Mouse (Mus musculus) intestine, embryonic 14.5 days (tissue): ENCODE data around the gene Schip1. TPM values are rescaled to one million over a fixed set of nuclear protein-coding genes. Genes with fewer than 3 reads are reported as not detected.

ENCODE experiments used
- ATAC-seq: fragments of 200-750 bp; cut with Nextera tagmentation; replicated peaks from 2 replicates; pipeline ENCODE4 v1.8.0; 2017; ENCODE audit warnings: low read depth, moderate number of reproducible peaks, moderate TSS enrichment, moderate library complexity; ENCODE audit not compliant: low FRiP score, low TSS enrichment
- DNase-seq: peaks from one replicate; pipeline ENCODE4 v3.0.0-alpha.2; 2018; ENCODE audit warnings: low spot score
- H3K27ac ChIP-seq: fragments of 300-500 bp; sonication (generic); 2 replicates; pipeline ENCODE4 v1.5.1; 2014; ENCODE audit warnings: low read depth, mild to moderate bottlenecking, control low read depth
- H3K27me3 ChIP-seq: fragments of 300-500 bp; sonication (generic); replicated peaks from 2 replicates; pipeline ENCODE4 v1.6.1; 2014; ENCODE audit warnings: low read length, control low read depth; ENCODE audit not compliant: control insufficient read depth, insufficient read depth
- H3K36me3 ChIP-seq: fragments of 300-500 bp; sonication (generic); 2 replicates; pipeline ENCODE4 v1.6.1; 2014; ENCODE audit warnings: low read length, control low read depth; ENCODE audit not compliant: control insufficient read depth, insufficient read depth
- H3K4me1 ChIP-seq: fragments of 300-500 bp; sonication (generic); replicated peaks from 2 replicates; pipeline ENCODE4 v1.6.1; 2014; ENCODE audit warnings: low read length, control low read depth, mixed read lengths; ENCODE audit not compliant: control insufficient read depth, insufficient read depth
- H3K4me2 ChIP-seq: fragments of 300-500 bp; sonication (generic); 2 replicates; pipeline ENCODE4 v1.6.1; 2014; ENCODE audit warnings: low read length
- H3K4me3 ChIP-seq: fragments of 300-500 bp; sonication (generic); 2 replicates; pipeline ENCODE4 v1.5.1; 2014; ENCODE audit warnings: low read depth, low read length, control low read depth, mixed read lengths
- H3K9ac ChIP-seq: fragments of 300-500 bp; sonication (generic); 2 replicates; pipeline ENCODE4 v1.6.1; 2014; ENCODE audit warnings: mild to moderate bottlenecking, low read length
- H3K9me3 ChIP-seq: fragments of 300-500 bp; sonication (generic); 2 replicates; pipeline ENCODE4 v1.6.1; 2016; ENCODE audit warnings: low read length, control low read depth; ENCODE audit not compliant: control insufficient read depth
- WGBS: fragments of 180-500 bp; shearing (Covaris S2); extraction: QIAGEN DNeasy Blood & Tissue Kit; methylation state at CpG from one replicate; pipeline ENCODE4 v1.1.7; 2014; 5-methylcytosine and 5-hydroxymethylcytosine counted together
- polyA plus RNA-seq: library from polyadenylated mRNA; unstranded; fragments of >200 nt; fragmentation: Nextera tagmentation; extraction: Ambion mirVana; gene quantifications from 2 replicates; pipeline ENCODE4 v1.2.1, GENCODE M21; 2014

The Schip1 gene
- polyA plus RNA-seq, 1 experiment from 2014 or later = 63.0 TPM

- H3K27me3 ChIP-seq = no peaks in the 10 kb centered on the region
- no peak overlapping the region for H3K27ac ChIP-seq
- DNase-seq = no peak
- no peaks in the 10 kb centered on the region for H3K9me3 ChIP-seq
- H3K4me2 ChIP-seq = no peak overlapping the region
- no peaks in the 10 kb centered on the region for H3K36me3 ChIP-seq
- no peaks in the 10 kb centered on the region for H3K4me1 ChIP-seq
- 39% methylated on average over 1 of the region's 1 CpGs for WGBS
- H3K9ac ChIP-seq = no peak overlapping the region
- ATAC-seq = no peak
- no peak overlapping the region for H3K4me3 ChIP-seq
Observed at GRCm38 (mm10) chr3:68178248-68178647, 113.6 kb downstream of the Schip1 start.

GRCm38 (mm10) chr3:68187471-68187870, 122.9 kb downstream of the Schip1 start:
- DNase-seq (no peak), ATAC-seq (no peak)
- Histone ChIP-seq H3K27ac (no peak overlapping the region), H3K4me1 (no peaks in the 10 kb centered on the region), H3K36me3 (no peaks in the 10 kb centered on the region), H3K27me3 (no peaks in the 10 kb centered on the region), H3K4me2 (no peak overlapping the region), H3K4me3 (no peak overlapping the region), H3K9ac (no peak overlapping the region), H3K9me3 (no peaks in the 10 kb centered on the region)
- 63% methylated on average over 8 of the region's 8 CpGs for WGBS

- H3K4me3 ChIP-seq = no peak overlapping the region
- H3K27me3 ChIP-seq = no peaks in the 10 kb centered on the region
- H3K9ac ChIP-seq = no peak overlapping the region
- no peak overlapping the region for H3K27ac ChIP-seq
- 79% methylated on average over 2 of the region's 2 CpGs for WGBS
- no peak for DNase-seq
- H3K4me2 ChIP-seq = no peak overlapping the region
- ATAC-seq = no peak
- no peaks in the 10 kb centered on the region for H3K4me1 ChIP-seq
- no peaks in the 10 kb centered on the region for H3K36me3 ChIP-seq
- no peaks in the 10 kb centered on the region for H3K9me3 ChIP-seq
Observed at GRCm38 (mm10) chr3:68189100-68189499, 124.5 kb downstream of the Schip1 start.

- ATAC-seq (no peak), DNase-seq (no peak)
- WGBS = 89% methylated on average over 1 of the region's 1 CpGs
- no peak overlapping the region for H3K4me3 ChIP-seq
- no peak overlapping the region for H3K4me2 ChIP-seq
- H3K36me3 ChIP-seq = no peaks in the 10 kb centered on the region
- H3K9me3 ChIP-seq = no peaks in the 10 kb centered on the region
- no peak overlapping the region for H3K27ac ChIP-seq
- H3K9ac ChIP-seq = no peak overlapping the region
- no peaks in the 10 kb centered on the region for H3K4me1 ChIP-seq
- no peaks in the 10 kb centered on the region for H3K27me3 ChIP-seq
Observed at GRCm38 (mm10) chr3:68196933-68197332, 132.3 kb downstream of the Schip1 start.

GRCm38 (mm10) chr3:68201214-68201613, 136.6 kb downstream of the Schip1 start:
- H3K4me3 ChIP-seq = no peak overlapping the region
- no peaks in the 10 kb centered on the region for H3K27me3 ChIP-seq
- no peak for ATAC-seq
- no peaks in the 10 kb centered on the region for H3K9me3 ChIP-seq
- no peak for DNase-seq
- H3K36me3 ChIP-seq = no peaks in the 10 kb centered on the region
- no peaks in the 10 kb centered on the region for H3K4me1 ChIP-seq
- no peak overlapping the region for H3K27ac ChIP-seq
- H3K4me2 ChIP-seq = no peak overlapping the region
- H3K9ac ChIP-seq = no peak overlapping the region
- 29% methylated on average over 1 of the region's 1 CpGs for WGBS

GRCm38 (mm10) chr3:68202162-68202902, 137.7 kb downstream of the Schip1 start:
- ATAC-seq (no peak), DNase-seq (no peak)
- Histone ChIP-seq H3K4me2 (no peak overlapping the region), H3K36me3 (no peaks in the 10 kb centered on the region), H3K9ac (no peak overlapping the region), H3K27ac (no peak overlapping the region), H3K4me3 (no peak overlapping the region), H3K9me3 (no peaks in the 10 kb centered on the region), H3K4me1 (no peaks in the 10 kb centered on the region), H3K27me3 (no peaks in the 10 kb centered on the region)
- 82% methylated on average over 4 of the region's 4 CpGs for WGBS

GRCm38 (mm10) chr3:68203934-68204467, 139.4 kb downstream of the Schip1 start:
- H3K9ac ChIP-seq = no peak overlapping the region
- H3K27me3 ChIP-seq = no peaks in the 10 kb centered on the region
- no peak overlapping the region for H3K4me2 ChIP-seq
- ATAC-seq (no peak), DNase-seq (no peak)
- 80% methylated on average over 4 of the region's 4 CpGs for WGBS
- no peak overlapping the region for H3K4me3 ChIP-seq
- peaks cover 5% of the 10 kb centered on the region; the same call in 1 of the 2 replicates for H3K4me1 ChIP-seq
- H3K9me3 ChIP-seq = no peaks in the 10 kb centered on the region
- H3K27ac ChIP-seq = no peak overlapping the region
- no peaks in the 10 kb centered on the region for H3K36me3 ChIP-seq

GRCm38 (mm10) chr3:68210422-68210821, 145.8 kb downstream of the Schip1 start:
- Histone ChIP-seq H3K4me1 (peaks cover 8% of the 10 kb centered on the region; the same call in 1 of the 2 replicates), H3K4me3 (no peak overlapping the region), H3K27ac (no peak overlapping the region), H3K9ac (no peak overlapping the region), H3K27me3 (no peaks in the 10 kb centered on the region), H3K4me2 (no peak overlapping the region), H3K9me3 (no peaks in the 10 kb centered on the region), H3K36me3 (no peaks in the 10 kb centered on the region)
- 81% methylated on average over 4 of the region's 4 CpGs for WGBS
- DNase-seq (no peak), ATAC-seq (no peak)

- Histone ChIP-seq H3K4me2 (no peak overlapping the region), H3K27ac (no peak overlapping the region), H3K27me3 (no peaks in the 10 kb centered on the region), H3K4me1 (no peaks in the 10 kb centered on the region), H3K36me3 (no peaks in the 10 kb centered on the region), H3K9me3 (no peaks in the 10 kb centered on the region), H3K4me3 (no peak overlapping the region), H3K9ac (no peak overlapping the region)
- WGBS = 94% methylated on average over 3 of the region's 3 CpGs
- DNase-seq = no peak
- no peak for ATAC-seq
Observed at GRCm38 (mm10) chr3:68221452-68221851, 156.8 kb downstream of the Schip1 start.
